Mouse (Mus musculus) liver, embryonic 15.5 days (tissue): Measurements from ENCODE around the gene Aqr. TPM values are rescaled to one million over a fixed set of nuclear protein-coding genes. Genes with fewer than 3 reads are reported as not detected.
"Not testable (repeated sequence)": the region's sequence is repeated elsewhere in the genome, so short reads cannot be mapped to it uniquely, and the experiment has no call there.

Experiments used
- ATAC-seq: fragments of 200-750 bp; cut with Nextera tagmentation; 2 replicates; pipeline ENCODE4 v1.8.0; 2017; ENCODE audit warnings: moderate number of reproducible peaks, mild to moderate bottlenecking, moderate library complexity; ENCODE audit not compliant: insufficient read depth
- H3K27ac ChIP-seq: fragments of 300-500 bp; sonication (generic); replicated peaks from 2 replicates; pipeline ENCODE4 v1.5.1; 2015; ENCODE audit warnings: mild to moderate bottlenecking, inconsistent platforms
- H3K27me3 ChIP-seq: fragments of 300-500 bp; sonication (generic); 2 replicates; pipeline ENCODE4 v1.6.1; 2015; ENCODE audit warnings: mild to moderate bottlenecking, inconsistent platforms
- H3K36me3 ChIP-seq: fragments of 300-500 bp; sonication (generic); replicated peaks from 2 replicates; pipeline ENCODE4 v1.6.1; 2015; ENCODE audit warnings: moderate library complexity, mild to moderate bottlenecking, inconsistent platforms
- H3K4me1 ChIP-seq: fragments of 300-500 bp; sonication (generic); replicated peaks from 2 replicates; pipeline ENCODE4 v1.6.1; 2015; ENCODE audit warnings: inconsistent platforms
- H3K4me2 ChIP-seq: fragments of 300-500 bp; sonication (generic); 2 replicates; pipeline ENCODE4 v1.6.1; 2015; ENCODE audit warnings: moderate library complexity, mild to moderate bottlenecking, inconsistent platforms
- H3K4me3 ChIP-seq: fragments of 300-500 bp; sonication (generic); replicated peaks from 2 replicates; pipeline ENCODE4 v1.5.1; 2015; ENCODE audit warnings: mild to moderate bottlenecking, inconsistent platforms
- H3K9ac ChIP-seq: fragments of 300-500 bp; sonication (generic); 2 replicates; pipeline ENCODE4 v1.6.1; 2015; ENCODE audit warnings: moderate library complexity, mild to moderate bottlenecking, inconsistent platforms
- H3K9me3 ChIP-seq: fragments of 300-500 bp; sonication (generic); replicated peaks from 2 replicates; pipeline ENCODE4 v1.6.1; 2016; ENCODE audit warnings: inconsistent platforms
- WGBS: fragments of 180-500 bp; shearing (Covaris S2); methylation state at CpG from one replicate; pipeline ENCODE4 v1.1.7; 2015; ENCODE audit warnings: mixed read lengths; ENCODE audit not compliant: insufficient replicate concordance; 5-methylcytosine and 5-hydroxymethylcytosine counted together
- polyA plus RNA-seq: library from polyadenylated mRNA; unstranded; fragments of >200 nt; fragmentation: Nextera tagmentation; extraction: Ambion mirVana; gene quantifications from 2 replicates; pipeline ENCODE4 v1.2.1, GENCODE M21; 2015

The Aqr gene
- 16.9 and 18.9 TPM in 2 replicates for polyA plus RNA-seq

- 45% methylated on average over 1 of the region's 6 CpGs for WGBS
- H3K4me2 ChIP-seq, H3K27me3 ChIP-seq, H3K27ac ChIP-seq, H3K4me1 ChIP-seq, H3K9ac ChIP-seq, H3K9me3 ChIP-seq, H3K36me3 ChIP-seq, ATAC-seq, H3K4me3 ChIP-seq: not testable (repeated sequence)
Measured at GRCm38 (mm10) chr2:114186924-114187323, at the start of gene Aqr. TSS of gene Aqr (minus strand) at chr2:114187024.

DNA sequence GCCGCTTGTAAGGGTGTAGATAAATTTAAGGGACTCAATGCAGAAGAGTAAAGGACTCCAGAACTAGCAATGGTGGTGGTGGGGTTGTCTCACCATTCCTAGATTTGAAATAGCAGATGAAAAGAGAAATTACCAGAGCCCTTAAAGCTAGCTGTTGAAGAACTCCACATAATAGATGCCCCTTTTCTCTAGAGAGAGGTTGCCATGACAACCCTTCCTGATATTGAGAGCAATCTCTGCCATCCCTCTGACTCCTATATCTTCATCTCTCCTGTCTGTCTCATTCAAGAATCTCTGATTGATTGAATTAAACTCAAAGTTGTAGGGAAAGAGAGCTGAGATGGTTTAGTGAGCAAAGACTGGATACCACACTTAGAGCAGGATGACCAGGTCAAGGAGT lies 49.7 kb upstream of the Aqr start:
- WGBS, result 43% methylated on average over 1 of the region's 1 CpGs

DNA sequence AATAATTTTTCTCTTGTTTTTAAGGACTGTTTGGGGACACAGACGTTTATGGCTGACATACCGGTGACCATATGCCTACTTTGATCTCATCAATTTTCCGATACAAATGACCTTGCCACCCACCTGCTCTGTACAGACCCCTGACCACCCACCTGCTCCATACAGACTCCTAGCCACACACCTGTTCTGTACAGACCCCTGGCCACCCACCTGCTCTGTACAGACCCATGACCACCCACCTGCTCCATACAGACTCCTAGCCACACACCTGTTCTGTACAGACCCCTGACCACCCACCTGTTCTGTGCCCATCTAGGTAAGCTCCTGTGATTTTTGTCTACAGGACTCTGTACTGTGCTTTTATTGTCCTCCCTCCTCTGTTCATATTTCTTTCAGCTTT lies 48.8 kb upstream of the Aqr start:
- WGBS, result 68% methylated on average over 3 of the region's 3 CpGs
- Histone ChIP-seq H3K36me3 (no peaks in the 10 kb centered on the region), H3K4me2 (no peak overlapping the region), H3K27me3 (no peaks in the 10 kb centered on the region; the same call in 1 of the 2 replicates), H3K4me3 (no peak overlapping the region), H3K9me3 (no peaks in the 10 kb centered on the region), H3K27ac (no peak overlapping the region), H3K9ac (no peak overlapping the region), H3K4me1 (no peaks in the 10 kb centered on the region)
- ATAC-seq, result no peak

More for the DNA sequence above, 49.7 kb upstream of the Aqr start:
- Histone ChIP-seq H3K9me3 (no peaks in the 10 kb centered on the region), H3K9ac (no peak overlapping the region), H3K4me2 (no peak overlapping the region), H3K4me1 (no peaks in the 10 kb centered on the region), H3K27ac (no peak overlapping the region), H3K27me3 (no peaks in the 10 kb centered on the region; the same call in 1 of the 2 replicates), H3K36me3 (no peaks in the 10 kb centered on the region), H3K4me3 (no peak overlapping the region)
- ATAC-seq, result no peak

GRCm38 (mm10) chr2:114231248-114231647 lies 44.4 kb upstream of the Aqr start:
- ATAC-seq, result no peak
- no peak overlapping the region for H3K9ac ChIP-seq
- H3K36me3 ChIP-seq, result no peaks in the 10 kb centered on the region
- no peaks in the 10 kb centered on the region for H3K9me3 ChIP-seq
- H3K27me3 ChIP-seq, result no peaks in the 10 kb centered on the region
- H3K27ac ChIP-seq, result no peak overlapping the region
- no peaks in the 10 kb centered on the region for H3K4me1 ChIP-seq
- 70% methylated on average over 2 of the region's 2 CpGs for WGBS
- H3K4me2 ChIP-seq, result no peak overlapping the region
- H3K4me3 ChIP-seq, result no peak overlapping the region

DNA sequence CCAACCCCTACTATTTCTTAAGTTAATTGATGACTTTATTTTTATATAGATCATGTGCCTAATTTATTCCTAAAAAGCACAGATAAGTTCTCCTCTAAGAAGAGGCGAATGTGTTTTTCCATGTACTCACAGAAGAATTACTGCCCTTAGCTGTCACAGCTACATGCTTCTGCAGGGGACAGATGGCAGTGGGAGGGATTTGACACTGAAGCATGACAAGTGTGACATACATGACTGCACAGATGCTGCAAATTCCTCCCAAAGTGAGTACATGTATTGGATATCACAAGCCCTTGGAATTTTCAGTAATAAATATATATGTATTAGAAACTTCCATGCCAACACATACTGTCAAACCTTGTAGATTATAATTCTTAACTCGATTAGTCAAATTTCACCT lies 41.8 kb upstream of the Aqr start:
- no peak overlapping the region for H3K4me3 ChIP-seq
- 57% methylated on average over 2 of the region's 2 CpGs for WGBS
- H3K9me3 ChIP-seq, result no peaks in the 10 kb centered on the region
- H3K27me3 ChIP-seq, result no peaks in the 10 kb centered on the region
- no peaks in the 10 kb centered on the region for H3K4me1 ChIP-seq
- H3K9ac ChIP-seq, result no peak overlapping the region
- no peak for ATAC-seq
- no peaks in the 10 kb centered on the region for H3K36me3 ChIP-seq
- H3K4me2 ChIP-seq, result no peak overlapping the region
- H3K27ac ChIP-seq, result no peak overlapping the region

DNA sequence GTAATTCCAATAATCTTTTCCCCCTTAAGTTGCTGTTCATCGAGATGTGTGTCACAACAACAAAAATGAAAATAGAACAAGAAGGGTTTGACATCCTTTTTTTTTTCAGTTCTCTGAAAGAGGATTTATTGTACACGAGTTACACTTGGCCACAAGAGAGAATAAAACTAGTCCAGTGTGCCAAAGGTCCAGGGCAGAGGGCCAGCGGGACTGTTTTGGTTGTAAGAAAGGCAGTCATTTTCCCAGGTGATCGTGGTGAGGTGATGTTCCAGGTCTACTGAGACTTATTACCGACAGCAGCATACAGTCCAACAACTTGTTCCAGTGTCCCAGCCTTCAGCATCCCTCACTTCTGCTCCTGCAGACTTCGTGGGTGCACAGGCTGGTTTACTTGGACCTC lies 18.2 kb upstream of the Aqr start:
- Histone ChIP-seq H3K4me1 (peaks cover 4% of the 10 kb centered on the region; the same call in 1 of the 2 replicates), H3K27ac (no peak overlapping the region), H3K4me3 (no peak overlapping the region), H3K9me3 (no peaks in the 10 kb centered on the region), H3K36me3 (no peaks in the 10 kb centered on the region), H3K9ac (no peak overlapping the region), H3K27me3 (no peaks in the 10 kb centered on the region), H3K4me2 (no peak overlapping the region)
- no peak for ATAC-seq
- WGBS, result 46% methylated on average over 6 of the region's 6 CpGs

DNA sequence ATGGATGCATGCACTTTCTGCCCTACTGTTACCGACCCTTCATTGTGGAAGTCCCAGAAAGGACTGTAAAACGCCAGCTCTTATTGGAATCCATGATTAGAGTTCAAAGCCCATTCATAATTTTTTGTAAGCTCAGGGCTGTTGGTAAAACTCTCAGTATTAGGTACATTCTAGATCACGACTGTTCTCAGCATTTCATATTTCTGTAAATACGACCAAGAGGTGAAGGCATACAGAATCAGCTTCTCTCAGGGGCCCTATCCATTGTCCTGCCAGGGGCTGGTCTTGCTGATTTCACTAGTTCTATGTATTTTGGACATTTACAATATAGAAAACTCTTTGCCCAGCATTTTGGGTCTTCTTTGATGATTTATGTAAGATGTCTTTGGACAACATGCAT lies 14.8 kb upstream of the Aqr start:
- Histone ChIP-seq H3K27ac (no peak overlapping the region), H3K4me3 (peak overlapping the region; percentile 81), H3K9ac (peak overlapping the region; percentile 71; the same call in 1 of the 2 replicates), H3K27me3 (no peaks in the 10 kb centered on the region), H3K4me1 (peaks cover 9% of the 10 kb centered on the region; the same call in 1 of the 2 replicates), H3K4me2 (peak overlapping the region; percentile 72), H3K36me3 (peaks cover 7% of the 10 kb centered on the region), H3K9me3 (no peaks in the 10 kb centered on the region)
- ATAC-seq, result no peak
- 27% methylated on average over 4 of the region's 4 CpGs for WGBS

DNA sequence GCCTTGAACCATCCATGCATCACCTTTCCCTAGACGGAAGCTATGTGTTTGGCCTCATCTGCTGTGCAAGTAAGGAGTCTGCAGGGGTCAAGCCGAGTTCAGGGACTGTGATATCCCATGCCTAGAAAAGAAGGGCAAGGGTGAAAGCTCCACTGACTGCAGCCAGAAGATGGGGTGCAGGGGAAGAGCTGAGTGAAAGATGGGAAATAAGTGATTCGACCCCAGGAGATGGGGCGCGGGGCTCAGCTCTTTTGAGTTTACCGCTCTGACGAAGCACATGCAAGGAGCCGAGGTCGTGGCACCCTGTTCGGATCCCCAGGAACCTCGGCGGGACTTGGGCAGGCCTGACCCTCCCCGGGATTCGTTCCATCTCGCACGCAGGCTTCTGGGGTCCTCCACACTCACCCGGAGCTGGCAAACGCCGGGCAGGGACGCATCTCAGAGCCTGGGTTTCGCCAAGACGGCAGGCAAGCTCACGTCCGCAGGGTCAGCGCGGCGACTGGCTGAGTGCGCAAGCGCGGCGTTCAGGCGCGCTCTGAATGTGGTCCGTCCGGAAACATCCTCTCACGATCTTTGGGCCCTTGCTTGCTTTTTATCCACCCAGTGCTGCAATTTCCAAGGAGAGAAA lies 14.2 kb upstream of the Aqr start, which contains the start of gene Zfp770:
Gene Zfp770 (minus strand): TSS at position 538 of the 628 bp plus-strand sequence.
- Histone ChIP-seq H3K9me3 (no peaks in the 10 kb centered on the region), H3K4me2 (peak within 1 kb of the TSS; percentile 72), H3K27ac (no peak within 1 kb of the TSS; the same call in 1 of the 2 replicates), H3K4me1 (peaks cover 9% of the 10 kb centered on the region; the same call in 1 of the 2 replicates), H3K9ac (peak within 1 kb of the TSS; percentile 71), H3K36me3 (peaks cover 12% of the 10 kb centered on the region), H3K27me3 (no peaks in the 10 kb centered on the region), H3K4me3 (peak within 1 kb of the TSS; percentile 81)
- WGBS, result under 1% methylated on average over 36 of the region's 36 CpGs
- peak; percentile 85 for ATAC-seq

GRCm38 (mm10) chr2:114196421-114196820 lies 9.6 kb upstream of the Aqr start:
- Histone ChIP-seq H3K27ac (no peak overlapping the region), H3K4me1 (peaks cover 9% of the 10 kb centered on the region; the same call in 1 of the 2 replicates), H3K36me3 (peaks cover 24% of the 10 kb centered on the region), H3K9me3 (no peaks in the 10 kb centered on the region), H3K4me3 (no peak overlapping the region), H3K4me2 (no peak overlapping the region), H3K27me3 (no peaks in the 10 kb centered on the region), H3K9ac (no peak overlapping the region)
- WGBS, result 83% methylated on average over 5 of the region's 5 CpGs
- ATAC-seq, result no peak

DNA sequence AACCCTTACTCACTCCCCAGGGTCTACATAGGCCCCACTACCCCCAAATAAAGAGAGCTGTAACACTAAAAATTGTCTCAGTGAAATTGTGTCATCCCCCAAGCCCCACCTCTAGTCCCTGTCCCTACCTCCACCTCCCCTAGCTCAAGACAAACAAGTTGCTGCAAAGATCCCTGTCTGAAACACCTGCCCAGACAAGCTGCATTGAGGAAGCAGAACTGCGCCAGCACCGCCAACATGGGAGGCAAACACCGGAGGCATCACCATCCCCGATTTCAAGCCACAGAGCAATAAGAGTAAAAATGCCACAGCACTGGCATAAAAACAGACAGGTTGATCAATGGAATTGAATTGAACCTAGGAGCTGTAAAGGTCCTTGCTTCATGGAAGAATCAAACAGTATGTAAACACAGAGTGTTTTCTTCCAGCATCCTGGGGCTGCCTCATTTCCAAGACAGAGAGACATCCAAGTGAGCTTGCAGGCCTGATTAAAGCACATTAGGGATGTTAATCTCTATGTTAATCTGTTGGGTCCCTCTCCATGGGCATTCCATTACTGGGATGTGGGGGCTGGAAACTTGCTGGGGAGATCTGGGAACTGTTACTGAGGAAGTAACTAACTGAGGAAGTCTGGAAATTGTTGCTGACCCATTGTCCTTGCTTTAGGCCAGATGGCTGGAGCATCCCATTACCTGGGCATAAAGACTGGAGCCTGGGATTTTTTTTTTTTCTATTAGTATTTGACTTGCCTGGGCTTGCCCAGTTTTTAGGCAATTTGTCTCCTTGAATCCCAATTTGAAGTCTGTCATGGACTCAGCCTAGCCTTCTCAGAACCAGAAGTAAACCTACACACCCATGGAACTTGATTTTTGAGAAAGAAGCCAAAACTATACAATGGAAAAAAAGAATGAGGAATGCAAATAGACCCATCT lies 8.8 kb downstream of the Aqr start:
- Histone ChIP-seq H3K27ac (no peak overlapping the region), H3K4me1 (peaks cover 14% of the 10 kb centered on the region), H3K4me2 (no peak overlapping the region), H3K36me3 (no peaks in the 10 kb centered on the region), H3K27me3 (0 out of 2 replicates have a peak, but pooled peaks cover 5% of the 10 kb centered on the region), H3K9ac (no peak overlapping the region), H3K4me3 (no peak overlapping the region), H3K9me3 (no peaks in the 10 kb centered on the region)
- WGBS, result 55% methylated on average over 4 of the region's 4 CpGs
- ATAC-seq, result no peak
